Mouse (Mus musculus): ENCODE measurements around the gene Fzd9. TPM values are rescaled to one million over a fixed set of nuclear protein-coding genes. Genes with fewer than 3 reads are reported as not detected.

Gene Fzd9
- polyA plus RNA-seq (2017; shearing (Covaris generic)): not detected

DNA sequence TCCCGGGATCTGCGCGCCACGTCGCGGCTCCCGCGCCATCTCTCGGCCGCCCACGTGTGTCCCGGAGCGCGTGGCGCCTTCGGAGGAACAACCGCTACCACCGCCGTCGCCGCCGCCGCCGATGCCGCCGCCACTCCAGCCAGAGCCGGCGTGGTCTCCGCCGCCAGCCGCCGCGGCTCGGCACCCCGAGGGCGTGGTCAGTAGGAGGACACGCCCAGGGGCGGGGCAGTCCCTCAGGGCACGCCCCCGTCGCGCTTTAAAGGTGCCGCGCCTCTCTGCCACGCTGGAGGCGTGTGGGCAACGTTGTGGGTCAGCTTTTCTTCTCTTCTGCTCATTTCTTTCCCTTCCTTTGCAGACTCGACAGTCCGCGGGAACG is at the start of gene Fzd9:
TSS of gene Fzd9 (minus strand) at position 152 of the 376 bp plus-strand sequence.
- ATAC-seq: peak; percentile 63

DNA sequence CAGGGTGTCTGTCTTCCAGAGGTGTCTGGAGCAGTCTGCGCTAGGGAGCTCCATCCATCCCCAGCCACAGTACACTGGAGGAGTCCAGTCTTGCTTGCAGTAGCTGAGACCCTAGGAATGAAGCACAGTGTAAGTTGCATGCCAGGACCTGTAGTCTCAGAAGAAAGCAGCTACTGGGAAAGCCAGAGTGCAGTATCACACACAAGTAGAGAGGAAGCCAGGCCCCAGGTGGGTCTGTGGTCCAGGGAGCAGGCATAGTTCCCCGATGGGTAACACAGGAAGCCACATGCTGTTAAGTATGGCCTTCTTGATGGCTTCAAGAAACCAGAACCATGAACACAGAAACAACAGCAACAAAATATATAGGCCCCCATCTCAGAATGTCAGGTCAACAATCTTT is 41.0 kb upstream of the Fzd9 start:
- no peak for ATAC-seq

DNA sequence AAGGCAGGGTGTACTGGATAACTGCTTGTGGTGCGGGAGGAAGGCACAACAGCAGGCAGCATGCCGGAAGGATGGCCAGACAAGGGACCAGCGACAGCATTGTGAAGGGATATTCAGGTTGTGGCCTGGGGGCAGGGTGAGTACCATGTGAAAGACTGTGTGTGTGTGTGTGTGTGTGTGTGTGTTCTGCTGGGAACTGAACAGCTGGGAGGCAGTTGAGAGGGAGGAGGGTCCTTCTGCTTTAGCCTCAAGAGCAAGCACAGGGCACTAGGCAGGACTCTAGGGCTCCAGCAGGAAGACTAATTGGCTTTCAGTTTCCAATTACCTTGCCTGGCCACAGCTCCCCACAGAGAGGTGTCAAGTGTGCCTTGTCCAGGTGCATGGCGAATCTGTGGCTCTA is 40.2 kb upstream of the Fzd9 start:
- ATAC-seq: no peak

DNA sequence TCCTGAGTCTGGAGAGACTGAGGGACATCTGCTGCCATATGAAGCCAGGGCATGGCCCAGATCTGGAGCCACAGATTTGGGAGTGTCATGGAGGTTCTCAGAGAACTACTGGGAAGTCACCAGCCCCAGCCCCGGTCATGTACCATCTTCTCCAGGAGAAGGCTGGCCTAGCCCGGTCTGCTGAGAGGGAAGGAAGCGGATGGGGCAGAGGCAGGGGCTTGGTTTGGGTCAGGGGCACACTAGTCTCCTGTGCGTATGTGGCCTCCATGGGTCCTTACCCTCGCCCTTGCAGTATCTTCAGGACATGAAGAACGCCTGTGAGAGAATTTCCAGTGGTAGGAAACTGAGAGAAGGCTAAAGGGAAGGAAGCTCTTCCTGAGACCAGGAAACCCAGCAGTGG is 39.7 kb upstream of the Fzd9 start:
- ATAC-seq: no peak

DNA sequence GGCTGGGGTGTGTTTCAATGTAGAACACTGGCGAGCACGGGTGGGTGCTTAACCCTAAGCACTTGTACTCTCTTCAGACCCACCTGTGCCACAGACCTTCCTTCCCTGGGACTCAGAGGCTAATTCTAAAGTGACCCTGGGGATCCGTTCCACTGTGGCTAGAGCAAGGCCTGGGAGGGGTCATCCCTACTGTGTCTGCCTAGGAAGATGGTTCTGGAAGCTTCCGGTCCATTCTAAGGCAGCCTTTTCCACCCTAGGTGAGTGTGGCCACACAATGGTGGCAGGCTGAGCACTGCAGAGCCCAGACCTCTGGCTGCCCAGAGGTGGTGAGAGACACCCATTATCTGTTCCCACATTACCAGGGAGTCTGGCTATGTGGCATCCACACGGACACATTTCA is 35.9 kb upstream of the Fzd9 start:
- no peak for ATAC-seq

DNA sequence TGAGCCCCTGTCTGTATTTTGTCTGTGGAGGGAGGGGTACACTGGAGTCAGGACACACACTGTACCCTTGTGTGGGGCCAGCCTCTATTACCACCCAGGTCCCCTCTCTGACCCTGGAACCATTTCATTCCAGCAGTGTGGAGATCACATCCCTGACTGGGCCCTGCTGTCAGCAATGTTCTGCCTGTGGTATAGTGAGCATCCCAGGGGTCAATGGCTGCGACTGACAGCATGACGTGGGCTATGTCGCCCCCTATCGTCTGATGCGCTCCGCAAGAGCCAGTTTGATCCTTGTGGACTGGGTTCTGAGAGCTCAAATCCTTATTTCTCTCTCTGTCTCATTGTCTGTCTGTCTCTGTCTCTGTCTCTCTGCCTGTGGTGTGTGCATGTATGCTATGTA is 35.2 kb upstream of the Fzd9 start:
- ATAC-seq: no peak

DNA sequence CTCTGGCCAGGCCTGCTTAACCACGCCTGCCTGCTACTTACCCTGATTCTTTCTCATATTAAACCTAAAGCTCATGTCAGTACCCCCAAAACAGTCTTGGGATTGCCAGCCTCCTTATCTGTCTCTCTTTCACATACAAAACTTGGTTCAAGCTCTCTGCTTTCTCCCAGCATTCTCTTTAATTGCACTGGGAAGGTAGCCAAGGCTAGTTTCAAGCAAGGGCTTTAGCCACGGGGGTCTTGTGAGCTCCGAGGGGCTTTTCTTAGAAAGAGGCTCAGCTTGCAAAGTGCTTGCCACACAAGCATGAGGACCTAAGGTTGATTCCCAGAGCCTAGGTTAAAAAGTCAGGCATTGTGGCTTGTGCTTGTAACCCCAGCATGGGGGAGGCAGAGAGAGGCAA is 34.2 kb upstream of the Fzd9 start:
- no peak for ATAC-seq

DNA sequence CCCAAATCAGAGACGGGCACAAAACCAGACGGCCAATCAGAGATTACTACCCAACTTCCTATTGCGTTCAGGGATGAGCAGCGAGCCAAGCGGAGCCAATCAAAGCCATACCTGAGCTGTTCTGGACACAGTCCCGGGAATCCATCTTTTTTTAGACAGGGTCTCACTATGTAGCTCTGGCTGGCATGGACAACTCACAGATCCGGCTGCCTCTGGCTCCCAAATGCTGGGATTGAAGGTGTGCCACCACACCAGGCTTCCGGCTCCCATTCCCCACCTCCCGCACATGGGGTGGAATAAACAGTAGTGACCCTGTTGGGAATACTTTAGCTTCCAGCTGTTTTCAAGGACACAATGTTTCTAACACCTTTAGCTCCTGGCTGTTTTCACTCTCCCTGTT is 29.2 kb upstream of the Fzd9 start:
- ATAC-seq: no peak

DNA sequence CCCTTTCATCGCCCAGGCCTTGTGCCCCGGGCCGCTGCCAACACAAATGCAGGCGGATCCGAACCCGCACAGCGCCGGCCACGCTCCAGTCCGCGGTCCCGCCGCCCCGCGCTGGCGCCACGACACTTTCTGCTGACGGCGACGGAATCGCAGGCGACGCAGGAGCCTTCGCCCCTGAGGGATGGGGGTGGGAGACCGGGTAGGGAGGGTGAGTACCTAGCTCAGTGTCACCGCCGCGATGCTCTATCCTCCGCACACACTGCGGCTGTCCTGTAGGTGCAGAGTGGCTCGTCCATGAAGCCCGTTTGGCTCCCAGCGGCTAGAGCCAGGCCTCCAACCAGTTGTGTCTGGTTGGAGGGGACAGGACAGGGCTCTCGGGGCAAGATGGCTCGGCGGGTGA is 25.6 kb upstream of the Fzd9 start:
- ATAC-seq: no peak

DNA sequence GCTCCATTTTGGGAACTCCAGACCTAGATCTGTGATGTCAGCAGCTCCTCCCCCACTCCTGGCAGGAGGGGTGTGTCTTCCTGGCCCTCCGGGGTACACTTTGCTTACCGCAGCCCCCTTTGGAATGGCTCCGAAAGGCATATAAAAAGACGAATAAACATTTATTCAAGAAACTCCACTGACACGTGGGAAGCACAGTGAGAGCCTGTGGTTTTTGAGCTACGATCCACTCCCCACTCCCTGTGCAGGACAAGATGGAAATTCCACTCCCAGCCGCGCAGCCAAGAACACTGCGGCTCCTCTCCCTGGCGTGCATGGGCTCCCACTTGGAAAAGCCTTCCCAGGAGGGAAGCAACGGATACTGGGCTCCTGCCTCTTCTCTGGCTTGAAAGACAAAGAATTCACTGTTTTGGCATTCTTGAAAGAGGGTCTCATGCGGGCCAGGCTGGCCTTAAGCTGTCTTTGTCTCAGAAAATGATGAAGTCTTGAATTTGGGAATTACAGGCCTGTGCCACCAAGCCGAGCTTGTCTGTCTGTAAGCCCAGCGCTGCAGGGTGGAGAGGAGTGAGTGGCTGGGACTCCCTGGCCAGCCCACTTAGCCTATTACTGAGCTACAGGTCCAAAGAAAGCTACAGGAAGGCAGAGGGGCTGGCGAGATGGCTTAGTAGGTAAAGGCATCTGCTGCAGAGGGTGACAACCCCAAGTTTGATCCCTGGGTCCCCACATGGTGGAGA is 23.8 kb upstream of the Fzd9 start:
- ATAC-seq: no peak

DNA sequence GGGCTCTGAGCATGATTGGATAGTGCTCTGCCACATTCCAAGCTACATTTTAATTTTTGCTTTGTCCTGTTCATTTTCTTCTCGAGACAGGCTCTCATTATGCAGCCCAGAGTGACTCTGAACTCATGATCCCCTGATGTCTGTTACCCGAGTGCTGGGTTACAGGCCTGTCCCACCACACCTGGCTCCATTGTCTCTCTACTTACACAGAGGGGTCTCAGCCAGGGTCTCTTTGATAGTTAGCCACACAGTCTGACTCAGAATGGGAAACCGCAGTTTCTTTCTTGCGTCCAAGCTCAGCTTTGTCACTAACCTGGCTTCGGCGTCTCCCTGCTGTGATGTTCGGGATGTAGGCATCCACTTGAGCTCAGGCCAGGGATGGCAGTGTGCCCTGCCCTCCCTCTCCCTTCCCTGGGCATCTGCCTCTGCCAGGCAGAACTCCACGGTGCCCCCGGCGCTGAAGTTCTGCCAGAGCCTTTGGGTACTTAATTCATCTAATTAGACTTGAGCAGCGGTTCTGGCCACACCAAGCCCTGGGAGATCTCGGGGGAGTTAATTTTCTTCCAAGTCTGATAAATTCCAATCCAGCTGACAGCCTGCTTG is 20.6 kb upstream of the Fzd9 start:
- no peak for ATAC-seq

DNA sequence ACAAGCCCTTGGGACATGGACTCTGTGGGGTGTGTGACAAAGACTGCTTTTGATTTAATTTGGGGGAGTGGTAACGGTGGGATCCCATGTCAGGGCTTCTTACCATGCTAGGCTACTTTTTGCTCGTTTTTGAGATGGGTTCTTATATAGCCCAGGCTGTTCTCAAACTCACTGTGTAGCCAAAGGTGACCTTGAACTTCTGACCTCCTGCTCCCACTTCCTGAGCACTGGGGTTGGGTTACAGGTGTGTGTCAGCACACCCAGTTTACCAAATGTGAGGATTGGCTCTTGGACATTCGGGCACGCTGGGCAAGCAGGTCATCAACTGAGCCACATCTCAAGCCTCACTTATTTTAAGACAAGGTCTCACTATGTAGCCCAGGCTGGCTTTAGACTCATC is 19.3 kb upstream of the Fzd9 start:
- no peak for ATAC-seq

DNA sequence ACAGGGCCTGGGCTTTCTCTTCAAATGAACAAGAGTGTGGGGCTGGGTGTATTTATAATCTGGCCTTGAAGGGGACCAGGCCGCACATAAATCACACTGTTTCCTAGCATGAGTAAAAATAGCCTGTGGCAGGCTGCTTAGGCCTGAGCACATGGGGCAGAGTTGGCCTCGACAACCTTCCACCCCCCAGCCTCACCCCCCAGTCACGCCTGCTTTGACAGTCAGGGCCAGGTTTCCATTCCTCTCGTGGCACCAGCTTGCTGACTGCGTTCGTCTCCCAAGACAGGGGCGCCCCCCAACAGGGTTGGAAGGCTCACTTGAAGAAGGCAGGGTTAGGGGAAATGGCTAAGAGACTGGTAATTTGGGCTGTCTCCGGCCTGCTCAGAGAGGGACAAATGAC is 18.4 kb upstream of the Fzd9 start:
- no peak for ATAC-seq

DNA sequence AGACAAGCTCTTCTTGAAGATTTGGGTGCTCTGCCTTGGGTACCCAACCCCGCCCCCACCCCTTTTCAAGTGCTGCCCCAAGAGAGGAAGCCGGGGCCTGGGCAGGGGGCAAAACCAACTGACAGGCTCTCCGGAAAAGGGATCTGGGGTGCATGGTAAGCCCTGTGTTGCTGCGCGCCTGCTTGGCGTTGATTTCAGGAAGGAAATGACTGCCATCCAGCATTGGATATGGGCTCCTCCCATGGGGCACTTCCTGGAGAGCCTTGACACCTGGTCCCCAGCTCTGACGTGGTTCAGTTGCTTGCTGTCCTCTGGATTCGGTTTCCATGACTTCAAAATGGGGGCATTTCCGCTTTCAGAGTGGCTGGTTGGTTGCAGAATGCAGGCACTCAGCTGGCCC is 13.5 kb upstream of the Fzd9 start:
- no peak for ATAC-seq

DNA sequence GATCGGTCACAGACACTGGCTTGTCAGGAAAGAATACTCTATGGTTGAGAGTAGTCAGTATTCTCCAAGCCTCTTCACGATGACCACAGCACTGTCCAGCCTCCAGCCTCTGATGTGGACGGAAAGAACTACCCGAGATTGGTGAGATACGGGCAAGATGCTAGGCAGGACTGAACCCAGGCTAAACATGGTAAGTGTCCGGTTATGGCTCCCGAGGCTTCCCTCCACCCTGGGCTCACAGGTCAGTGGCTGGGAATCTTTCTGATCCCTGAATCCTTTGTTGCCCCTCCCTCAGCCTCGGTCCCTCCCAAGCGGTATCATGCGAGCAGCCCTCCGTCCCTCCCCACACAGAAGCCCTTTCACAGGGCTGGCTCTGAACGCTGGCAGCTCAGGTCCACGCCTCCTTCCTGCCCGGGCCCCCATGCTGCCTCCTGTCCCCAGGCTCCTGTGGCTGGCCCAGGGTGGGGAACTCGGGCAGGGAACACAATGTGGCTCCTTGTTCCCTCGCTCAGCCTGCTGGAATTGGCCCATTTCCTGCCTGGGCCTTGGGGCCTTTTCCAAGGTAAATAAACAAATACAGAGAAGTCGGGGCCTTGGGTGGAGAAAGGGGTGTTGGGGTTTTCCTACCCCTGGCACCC is 13.0 kb upstream of the Fzd9 start:
- no peak for ATAC-seq

DNA sequence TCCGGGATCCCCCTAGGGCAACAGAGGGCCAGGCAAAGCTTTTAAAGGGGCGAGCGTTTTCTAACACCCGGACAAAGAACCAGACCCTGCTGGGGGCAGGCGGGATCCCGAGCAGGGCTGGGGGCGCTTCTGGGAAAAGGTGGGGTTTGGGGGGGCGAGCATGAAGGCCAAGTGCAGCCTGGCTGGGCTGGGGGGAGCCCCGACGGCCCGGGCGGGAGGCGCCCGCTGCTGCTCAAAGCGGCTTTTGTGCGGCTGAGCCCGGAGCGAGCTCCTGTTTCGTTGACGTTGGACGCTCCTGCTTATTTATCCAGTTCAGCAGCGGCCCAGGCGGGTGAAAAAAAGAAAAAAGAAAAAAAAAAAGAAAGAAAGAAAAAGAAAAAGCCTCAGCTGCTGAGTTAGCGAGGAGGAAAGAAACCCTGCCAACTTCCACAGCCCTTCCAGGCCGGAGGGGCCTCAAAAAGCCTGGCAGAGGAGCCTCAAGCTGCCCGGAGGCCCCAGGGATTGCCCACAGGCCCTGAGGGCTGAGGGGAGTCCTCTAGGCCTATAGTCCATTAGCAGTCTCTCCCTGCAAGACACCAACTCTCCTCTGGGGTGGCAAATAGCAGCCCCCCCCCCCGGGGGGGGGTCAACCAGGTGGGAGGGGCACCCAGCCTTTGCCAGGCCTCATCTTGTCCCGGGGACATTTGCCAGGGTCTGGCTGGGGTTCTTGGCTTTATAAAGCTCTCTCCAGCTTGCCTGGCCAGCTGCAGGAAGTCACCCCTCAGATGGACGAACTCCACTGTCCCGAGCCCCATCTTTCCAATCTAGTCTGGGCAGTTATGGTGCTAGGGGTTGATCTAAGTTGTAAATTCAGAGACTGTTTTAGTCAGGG is 7.5 kb upstream of the Fzd9 start:
- no peak for ATAC-seq

DNA sequence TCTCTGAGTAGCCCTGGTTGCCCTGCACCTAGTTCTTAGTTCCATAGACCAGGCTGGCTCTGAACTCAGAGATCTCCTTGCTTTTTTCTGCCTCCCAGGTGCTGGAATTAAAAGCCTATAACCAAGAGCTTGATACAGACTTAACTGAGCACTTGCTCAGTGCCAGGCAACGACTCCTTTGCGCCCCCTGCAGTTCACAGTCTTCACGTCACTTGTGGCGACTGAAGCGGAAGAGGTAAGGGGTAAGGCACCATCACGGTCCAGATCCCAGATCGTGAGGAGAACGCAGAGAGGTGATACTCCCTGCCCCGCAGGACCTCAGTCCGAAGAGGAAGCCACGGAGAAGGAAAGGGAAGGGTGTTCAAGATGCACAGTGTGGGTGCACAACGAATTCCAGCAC is 6.5 kb upstream of the Fzd9 start:
- no peak for ATAC-seq

DNA sequence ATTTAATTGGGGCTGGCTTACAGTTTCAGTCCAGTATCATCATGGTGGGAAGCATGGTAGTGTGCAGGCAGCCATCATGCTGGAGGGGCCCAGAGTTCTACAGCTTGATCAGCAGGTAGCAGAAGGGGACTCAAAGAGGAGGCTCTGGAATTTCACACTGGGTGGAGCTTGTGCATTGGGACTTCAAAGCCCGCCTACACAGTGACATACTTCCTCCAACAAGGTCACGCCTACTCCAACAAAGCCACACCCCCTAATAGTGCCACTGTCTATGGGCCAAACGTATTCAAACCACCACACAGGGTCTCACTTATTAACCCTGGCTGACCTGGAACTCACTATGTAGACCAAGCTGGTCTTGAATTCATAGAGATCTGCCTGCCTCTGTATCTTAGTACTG is 5.1 kb upstream of the Fzd9 start:
- ATAC-seq: no peak

DNA sequence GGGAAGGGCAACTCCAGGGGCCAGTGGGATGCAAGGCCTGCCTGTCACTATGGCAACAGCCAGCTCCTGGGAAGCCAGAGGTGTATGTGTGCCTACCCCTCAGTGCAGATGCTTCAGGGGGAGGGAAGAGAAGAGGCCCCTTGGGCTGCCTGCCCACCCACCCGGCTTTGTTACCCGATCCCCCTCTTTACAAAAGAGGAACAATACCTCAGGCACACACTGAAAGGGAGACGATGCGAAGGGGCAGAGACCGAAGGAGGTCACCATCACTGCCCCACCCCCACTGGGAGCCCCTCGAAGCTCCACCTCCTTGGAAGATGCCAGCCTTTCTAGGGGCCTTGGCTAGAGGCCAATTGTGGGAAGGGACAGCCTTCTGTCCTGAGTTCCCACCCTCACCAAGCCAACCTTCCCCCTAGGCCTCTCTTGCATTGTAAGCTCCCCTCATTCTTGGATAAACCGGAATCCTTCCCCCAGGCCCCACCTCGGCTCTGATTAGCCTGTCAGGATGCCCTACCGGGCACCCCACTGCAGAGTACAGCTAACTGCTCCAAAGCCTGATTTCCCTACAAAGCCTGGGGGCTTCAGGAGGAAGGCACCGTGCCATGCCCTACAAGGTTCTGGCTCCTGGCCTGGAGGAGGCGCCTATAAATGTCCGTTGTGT is 2.8 kb upstream of the Fzd9 start:
- ATAC-seq: no peak

DNA sequence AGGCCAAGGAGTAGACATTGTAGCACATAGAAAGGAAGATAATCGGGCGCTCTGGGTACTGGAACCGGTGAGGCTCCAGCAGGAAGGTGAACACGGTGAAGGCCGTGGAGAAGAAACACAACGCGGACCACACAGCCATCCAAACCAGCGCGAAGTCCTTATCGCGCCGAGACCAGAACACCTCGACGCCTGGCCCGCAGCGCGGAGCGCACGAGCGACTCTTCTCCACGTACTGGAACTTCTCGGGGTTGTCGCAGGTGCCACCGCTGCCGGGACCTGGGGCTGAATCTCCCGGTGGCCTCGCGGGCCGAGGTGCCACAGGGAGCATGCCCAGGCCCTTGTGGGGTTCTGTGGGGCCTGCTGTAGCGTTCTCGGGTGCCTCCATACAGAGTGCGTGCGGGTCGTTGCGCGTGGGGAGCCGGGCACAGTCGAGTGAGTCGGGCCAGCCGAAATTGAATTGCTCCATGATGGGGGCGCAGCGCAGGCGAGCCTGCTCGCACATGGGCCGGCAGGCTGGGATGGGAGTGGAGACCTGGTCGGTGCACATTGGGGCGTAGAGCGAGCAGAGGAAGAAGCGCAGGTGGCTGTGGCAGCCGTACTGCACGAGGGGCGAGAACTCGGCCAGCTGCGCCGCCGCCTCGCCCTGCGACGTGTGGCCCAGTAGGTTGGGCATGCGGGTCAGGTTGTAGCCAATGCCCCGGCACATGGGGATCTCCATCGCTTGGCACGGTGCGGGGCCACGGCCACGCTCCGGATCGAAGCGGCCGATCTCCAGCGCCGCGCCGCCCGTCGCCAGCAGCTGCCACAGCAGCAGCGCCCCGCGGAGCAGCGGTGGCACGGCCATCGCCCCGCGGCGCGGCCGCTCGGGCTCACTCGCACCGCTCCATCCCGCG is 598 bp downstream of the Fzd9 start:
- no peak for ATAC-seq

DNA sequence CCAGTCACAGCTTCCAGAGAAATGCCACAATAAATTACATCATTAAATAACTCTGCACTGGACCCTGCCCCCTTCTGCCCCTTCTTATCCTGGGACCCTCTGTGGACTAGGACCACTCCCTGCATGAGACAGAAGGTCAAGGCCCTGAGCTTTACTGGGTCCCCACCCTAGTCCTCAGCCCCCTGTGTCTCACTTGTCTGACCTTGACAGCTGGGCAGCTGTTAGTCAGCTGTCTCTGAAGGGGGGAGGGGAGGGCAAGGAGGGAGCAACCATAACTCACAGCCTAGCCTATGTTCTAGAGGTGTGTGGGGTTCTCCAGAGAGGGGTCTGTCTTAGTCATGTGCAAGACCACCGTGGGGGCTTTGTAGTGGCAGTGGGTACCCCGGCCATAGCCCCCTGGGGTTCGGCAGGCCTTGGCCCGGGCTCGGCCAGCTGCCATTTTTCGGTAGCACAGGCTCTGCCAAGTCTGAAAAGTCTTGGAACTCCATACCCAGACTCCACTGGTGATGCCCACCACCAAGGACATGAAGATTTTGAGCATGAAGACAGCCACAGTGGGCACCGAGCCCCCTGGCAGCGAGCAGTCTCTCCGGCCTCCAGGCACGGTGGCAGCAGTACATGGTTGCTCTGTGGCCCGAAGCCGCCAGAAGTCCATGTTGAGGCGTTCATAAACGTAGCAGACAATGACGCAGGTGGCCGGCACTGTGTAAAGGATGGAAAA is 1.9 kb downstream of the Fzd9 start:
- no peak for ATAC-seq

Measured in CD4-positive, CD25-positive, alpha-beta regulatory T cell, adult 4 months (primary cell).